Mouse (Mus musculus): ENCODE data around the gene Rims3. TPM values are rescaled to one million over a fixed set of nuclear protein-coding genes. Genes with fewer than 3 reads are reported as not detected.

Gene Rims3
- total RNA-seq, 1 experiment from 2014 or later, result 1.7 TPM

DNA sequence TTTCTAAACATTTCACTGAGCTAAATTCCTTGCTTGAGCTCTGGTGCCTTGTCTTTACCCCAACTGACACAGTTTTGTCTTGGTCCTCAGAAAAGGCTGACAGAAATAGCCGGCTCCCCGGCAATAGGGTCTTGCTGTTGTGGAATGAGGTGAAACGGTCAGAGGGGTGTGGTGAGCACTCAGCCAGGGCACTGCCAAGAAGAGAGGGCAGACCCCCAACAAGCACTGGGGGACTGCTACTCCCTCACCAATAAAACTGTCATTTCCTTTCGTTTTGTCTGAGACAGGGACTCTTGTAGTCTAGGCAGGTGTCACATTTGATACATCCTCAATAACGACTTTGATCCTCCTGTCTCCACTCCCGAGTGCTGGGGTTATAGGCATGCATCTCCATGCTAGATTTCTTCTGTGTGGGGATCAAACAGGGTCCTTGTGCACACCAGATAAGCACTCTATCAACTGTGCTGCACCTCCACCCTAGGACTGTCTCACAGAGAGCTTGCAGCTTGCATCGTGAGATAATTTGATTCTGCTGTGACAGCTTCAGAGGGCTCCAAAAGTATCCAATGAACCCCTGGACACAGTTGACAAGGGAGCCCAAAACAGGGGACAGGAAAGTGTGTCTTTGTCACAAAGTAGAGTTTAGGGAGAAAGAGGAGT lies 10.1 kb upstream of the Rims3 start:
- no peak for ATAC-seq (replicated peaks; ENCODE audit: insufficient number of reproducible peaks, low FRiP score, low TSS enrichment, poor library complexity, severe bottlenecking)

DNA sequence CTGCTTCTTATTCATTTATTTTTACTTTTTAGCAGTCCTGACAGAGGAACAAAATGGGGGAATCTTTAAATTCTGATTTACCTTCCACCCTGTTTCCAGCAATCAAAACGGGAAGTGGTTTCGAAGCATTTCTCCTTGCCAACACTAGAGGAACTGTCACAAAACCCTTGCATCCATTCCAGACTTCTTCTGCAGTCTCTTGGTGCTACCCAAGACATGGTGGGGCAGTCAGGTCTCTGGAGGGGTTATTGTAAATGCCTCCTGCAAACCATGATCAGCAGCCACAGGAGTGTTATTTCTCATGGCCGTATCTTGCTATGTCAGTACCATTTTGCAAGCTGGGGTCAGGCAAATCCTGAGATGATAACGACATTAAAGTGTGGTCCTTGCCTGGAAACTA lies 9.5 kb upstream of the Rims3 start:
- ATAC-seq (replicated peaks; ENCODE audit: insufficient number of reproducible peaks, low FRiP score, low TSS enrichment, poor library complexity, severe bottlenecking), result peak; percentile 62

DNA sequence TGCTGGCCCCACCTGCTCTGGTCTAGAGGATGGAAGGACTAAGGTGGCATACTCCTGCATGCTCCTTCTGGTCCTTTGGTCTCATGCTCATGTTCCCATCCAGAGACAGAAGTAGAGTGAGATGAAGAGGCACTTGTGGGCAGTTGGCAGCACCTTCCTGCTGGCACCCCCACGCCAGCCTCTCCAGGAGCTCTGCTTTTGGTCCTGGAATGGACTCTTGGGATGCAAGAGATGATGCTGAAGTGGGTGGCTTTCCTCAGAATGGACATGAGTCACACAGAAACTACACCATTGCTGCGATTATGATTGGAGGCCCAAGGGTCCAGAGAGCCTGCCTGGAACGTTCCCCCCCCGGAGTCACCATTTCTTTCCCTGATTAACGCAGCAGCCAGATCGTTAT lies 5.7 kb upstream of the Rims3 start:
- no peak for ATAC-seq (replicated peaks; ENCODE audit: insufficient number of reproducible peaks, low FRiP score, low TSS enrichment, poor library complexity, severe bottlenecking)

DNA sequence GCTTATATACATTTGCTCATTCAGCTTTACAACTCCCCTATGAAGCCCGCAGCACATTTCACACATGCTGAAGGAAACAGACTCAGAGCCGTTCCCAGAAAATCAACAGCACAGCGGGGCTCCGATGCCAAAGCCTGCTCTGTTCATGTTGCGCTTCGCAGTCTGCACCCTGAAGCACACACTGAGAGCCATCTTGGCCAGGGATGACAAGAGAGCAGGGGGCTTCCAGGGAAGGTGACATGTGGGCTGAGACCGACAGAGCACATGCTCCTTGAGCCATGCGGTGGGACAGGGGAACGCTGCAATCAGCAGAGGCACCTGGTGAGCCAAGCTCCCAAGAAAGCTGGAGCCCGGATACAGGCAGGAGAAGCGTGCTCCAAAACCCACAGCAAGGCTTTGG lies 5.2 kb upstream of the Rims3 start:
- no peak for ATAC-seq (replicated peaks; ENCODE audit: insufficient number of reproducible peaks, low FRiP score, low TSS enrichment, poor library complexity, severe bottlenecking)

DNA sequence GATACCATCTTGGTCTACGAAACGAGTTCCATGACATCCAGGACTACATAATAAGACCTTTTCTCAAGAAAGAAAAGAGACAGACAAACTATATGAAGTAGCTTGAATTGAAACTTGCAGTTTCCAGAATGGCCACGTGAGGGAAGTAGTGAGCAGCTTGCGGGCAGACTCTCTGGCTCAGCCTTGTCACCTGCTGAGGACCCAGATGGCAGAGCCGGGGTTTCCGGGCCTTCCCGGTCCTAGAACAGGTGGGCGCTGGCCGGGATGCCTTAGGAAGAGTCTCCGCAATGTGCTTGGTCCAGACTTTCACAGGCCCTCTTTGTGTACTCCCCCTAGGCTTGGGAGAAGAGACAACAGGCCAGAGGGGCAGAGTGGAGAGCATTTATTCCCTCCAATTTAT lies 3.7 kb upstream of the Rims3 start:
- peak; percentile 76 for ATAC-seq (replicated peaks; ENCODE audit: insufficient number of reproducible peaks, low FRiP score, low TSS enrichment, poor library complexity, severe bottlenecking)

DNA sequence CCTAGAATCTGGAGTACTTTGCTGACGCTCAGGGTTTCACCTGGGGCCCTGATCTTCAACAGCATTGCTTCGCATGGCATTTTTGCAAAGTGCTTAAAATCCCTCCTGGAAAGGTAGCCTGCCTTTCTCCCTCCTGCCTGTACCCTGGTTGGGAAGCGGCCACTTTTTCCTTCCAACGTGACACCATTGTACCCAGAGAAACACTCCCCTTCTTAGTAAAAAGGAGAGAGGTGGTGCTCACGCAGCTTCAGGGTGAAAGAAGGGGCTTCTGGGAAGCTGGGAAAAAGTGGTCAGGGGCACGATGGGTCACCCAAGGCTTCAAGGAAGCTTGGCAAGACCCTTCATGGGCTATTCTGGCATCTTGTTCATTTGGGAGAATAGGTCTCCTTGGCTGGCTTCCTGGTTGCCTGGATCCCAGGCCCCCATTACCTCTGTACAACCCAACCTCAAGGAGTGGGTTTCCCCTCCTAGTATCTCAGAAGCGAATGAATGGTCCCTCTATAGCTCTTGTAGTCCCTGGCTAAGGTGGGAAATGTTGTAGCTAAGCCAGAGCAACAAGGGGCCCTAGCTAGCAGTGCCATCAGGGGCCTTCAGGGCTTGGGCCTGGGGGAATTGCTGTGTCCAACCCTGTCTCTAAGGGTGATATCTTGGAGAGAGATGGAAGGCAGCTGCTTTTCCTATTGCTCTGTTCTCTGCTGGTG lies 894 bp downstream of the Rims3 start:
- ATAC-seq (replicated peaks; ENCODE audit: insufficient number of reproducible peaks, low FRiP score, low TSS enrichment, poor library complexity, severe bottlenecking), result no peak

DNA sequence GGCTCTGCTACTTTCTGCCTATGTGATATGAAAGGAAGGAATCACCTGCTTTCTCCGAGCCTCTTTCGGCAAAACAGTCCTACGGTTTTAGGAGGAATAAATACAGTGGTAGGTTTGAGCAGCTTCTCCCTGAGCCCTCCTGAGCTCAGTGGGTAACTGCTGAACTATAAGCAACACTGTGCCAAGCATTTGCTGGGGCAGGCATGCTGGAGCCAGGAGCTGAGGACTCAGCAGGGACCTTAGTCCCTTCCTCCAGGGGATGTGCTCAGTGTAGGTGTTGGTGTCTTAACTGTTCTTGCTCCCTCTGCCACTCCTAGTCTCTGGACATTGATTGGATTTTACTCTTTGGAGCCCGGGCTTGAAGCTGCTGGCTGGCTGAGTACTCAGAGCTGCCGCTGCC lies 1.8 kb downstream of the Rims3 start:
- ATAC-seq (replicated peaks; ENCODE audit: insufficient number of reproducible peaks, low FRiP score, low TSS enrichment, poor library complexity, severe bottlenecking), result no peak

DNA sequence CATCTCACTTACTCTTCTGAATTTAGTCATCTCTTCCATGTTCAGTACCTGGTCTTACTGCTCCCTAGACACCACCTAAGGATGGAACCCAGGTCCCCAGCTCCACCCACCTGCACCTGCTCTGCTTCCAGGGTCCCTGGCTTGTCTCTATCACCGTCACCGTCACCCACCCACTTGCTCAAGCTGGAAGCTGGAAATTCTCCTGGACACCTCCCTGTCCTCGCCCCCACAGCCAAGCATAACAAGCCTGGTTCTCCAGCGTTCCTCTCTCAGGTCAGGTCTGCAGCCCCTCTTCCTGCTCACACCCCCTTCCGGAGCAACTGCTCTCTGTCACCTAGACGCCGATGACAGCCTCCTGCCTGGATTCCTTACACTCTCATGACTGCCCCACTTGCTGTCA lies 5.2 kb downstream of the Rims3 start:
- ATAC-seq (replicated peaks; ENCODE audit: insufficient number of reproducible peaks, low FRiP score, low TSS enrichment, poor library complexity, severe bottlenecking), result no peak

DNA sequence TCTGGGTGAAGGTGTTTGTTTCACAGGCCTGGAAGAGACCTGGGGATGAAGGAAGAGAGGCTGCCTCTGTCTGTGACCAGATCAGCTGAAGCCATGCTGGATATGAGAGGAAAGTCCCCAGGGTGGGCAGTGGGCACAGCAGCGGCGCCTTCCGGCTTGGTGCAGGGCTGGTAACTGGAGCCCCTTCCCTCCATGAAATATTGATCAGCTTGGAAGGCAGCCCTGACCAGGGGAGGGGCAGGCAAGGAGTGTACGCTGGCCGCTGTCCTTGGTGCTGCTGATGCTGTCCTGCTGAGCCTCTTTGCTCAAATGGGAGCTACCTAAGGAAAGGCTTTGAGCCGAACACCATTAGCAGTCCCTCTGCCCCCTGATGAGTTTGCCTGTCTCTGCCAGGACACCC lies 11.6 kb downstream of the Rims3 start:
- no peak for ATAC-seq (replicated peaks; ENCODE audit: insufficient number of reproducible peaks, low FRiP score, low TSS enrichment, poor library complexity, severe bottlenecking)

DNA sequence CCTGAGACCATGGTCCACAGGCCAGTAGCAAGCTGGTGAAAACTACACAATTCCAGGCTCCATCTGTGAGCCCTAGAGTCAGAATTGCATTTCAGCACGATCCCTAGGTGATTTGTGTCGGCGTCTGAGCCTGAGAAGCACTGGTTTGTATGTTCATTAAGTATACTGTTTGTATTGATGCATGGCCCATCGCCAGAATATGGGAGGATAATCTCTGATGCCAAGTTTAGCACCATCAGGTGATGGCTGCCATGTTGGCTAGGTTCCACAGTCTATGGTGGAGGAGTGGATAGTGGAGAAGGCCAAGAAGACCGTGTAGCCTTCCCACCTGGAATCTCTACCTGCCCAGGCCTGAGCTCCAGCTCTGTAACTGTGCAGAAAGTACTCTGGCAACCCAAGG lies 13.6 kb downstream of the Rims3 start:
- ATAC-seq (replicated peaks; ENCODE audit: insufficient number of reproducible peaks, low FRiP score, low TSS enrichment, poor library complexity, severe bottlenecking), result no peak

DNA sequence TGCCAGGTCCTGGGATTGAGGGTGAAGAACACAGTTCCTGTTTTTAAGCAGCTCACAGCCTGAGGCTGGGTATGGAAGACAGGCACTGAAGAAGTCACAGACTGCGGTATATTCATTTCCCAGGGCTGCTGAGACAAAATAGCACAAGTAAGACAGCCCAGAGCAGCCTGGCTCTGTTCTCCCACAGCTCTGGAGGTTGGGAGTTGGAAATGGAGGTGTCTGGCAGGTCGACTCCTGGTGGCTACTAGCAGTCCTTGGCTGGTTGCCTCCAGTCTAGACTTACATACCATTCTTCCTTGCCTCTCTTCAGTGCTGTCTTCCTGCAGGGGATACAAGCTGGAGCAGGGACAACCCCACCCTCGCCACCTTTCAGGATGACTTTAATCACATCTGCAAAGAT lies 14.4 kb downstream of the Rims3 start:
- no peak for ATAC-seq (replicated peaks; ENCODE audit: insufficient number of reproducible peaks, low FRiP score, low TSS enrichment, poor library complexity, severe bottlenecking)

DNA sequence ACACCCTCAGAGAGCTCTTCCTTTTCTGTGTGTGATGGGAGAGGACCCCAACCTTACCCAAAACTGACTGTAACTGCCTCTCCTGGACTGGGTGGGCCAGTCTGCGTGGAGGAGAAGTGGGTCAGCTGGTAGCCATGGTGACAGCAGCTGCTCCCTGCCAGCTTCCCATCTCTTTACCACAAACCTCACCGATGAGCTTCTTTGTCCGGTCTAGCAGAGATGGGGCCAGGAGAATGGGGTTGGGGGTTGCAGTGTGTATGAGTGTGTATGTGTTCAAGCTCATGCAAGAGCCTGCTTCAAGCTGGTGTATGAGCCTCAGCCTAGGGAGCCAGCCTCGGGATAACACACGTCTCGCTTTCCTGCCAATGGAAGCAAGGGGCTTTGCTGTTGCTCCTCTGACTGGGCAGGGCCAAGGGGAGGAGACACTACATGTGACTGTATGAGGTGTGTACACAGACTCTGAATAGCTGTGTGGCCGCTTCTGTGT lies 15.7 kb downstream of the Rims3 start:
- ATAC-seq (replicated peaks; ENCODE audit: insufficient number of reproducible peaks, low FRiP score, low TSS enrichment, poor library complexity, severe bottlenecking), result no peak

DNA sequence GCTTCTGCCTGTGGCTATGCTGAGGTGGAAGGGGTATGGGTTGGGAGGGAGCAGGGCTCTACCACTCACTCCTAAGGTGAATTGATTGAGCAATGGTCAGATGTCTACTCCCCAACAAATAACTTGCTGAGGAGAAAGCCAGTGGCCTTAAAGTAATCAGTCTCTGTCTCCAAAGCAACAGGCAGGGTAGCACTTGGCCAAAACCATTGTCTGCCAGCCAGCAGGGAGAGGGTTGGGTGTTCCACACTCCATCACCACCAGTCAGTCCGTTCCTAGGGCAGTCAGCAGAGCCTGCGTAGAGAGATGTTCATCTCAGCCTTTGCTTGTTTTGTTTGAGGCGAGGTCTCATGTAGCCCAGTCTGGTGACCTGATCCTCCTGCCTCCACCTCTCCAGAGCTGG lies 21.3 kb downstream of the Rims3 start:
- ATAC-seq (replicated peaks; ENCODE audit: insufficient number of reproducible peaks, low FRiP score, low TSS enrichment, poor library complexity, severe bottlenecking), result no peak

DNA sequence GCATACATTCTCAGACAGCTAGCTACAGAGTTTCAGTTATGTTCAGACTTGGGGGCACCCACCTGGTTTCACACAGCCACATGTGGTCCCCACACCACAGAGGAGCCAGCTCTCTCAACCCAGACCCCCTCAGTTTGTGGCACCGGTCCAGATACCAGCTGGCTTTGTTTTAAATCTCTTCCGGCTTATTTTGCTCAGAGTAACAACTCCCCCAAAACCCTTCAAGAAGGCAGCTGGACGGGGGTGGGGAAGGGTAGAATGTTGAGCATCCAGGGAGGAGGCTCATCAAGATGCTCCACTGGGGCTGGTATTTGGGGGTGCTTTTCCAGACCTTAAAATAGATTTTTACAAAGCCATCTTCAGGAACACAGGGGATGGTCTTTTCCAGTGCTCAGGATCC lies 24.1 kb downstream of the Rims3 start:
- no peak for ATAC-seq (replicated peaks; ENCODE audit: insufficient number of reproducible peaks, low FRiP score, low TSS enrichment, poor library complexity, severe bottlenecking)

DNA sequence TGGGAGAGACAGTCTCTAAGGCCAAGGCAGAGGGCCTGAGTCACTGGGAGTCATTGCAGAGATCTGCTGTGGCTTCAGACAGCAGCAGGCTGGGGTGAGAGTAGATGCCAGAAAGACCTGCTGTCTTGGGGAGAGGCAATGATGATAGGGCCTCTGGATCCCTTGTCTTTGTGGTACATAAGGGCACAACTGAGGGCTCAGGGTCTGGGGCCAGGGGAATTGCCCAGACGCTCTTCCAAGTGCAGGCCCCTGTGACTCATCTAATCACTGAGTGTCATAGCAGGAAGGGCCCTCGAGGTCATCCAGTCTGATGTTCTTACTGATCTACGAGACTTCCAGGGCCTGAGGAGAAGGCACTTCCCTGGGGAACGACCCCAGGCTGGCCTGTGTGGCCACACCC lies 24.8 kb downstream of the Rims3 start:
- no peak for ATAC-seq (replicated peaks; ENCODE audit: insufficient number of reproducible peaks, low FRiP score, low TSS enrichment, poor library complexity, severe bottlenecking)

DNA sequence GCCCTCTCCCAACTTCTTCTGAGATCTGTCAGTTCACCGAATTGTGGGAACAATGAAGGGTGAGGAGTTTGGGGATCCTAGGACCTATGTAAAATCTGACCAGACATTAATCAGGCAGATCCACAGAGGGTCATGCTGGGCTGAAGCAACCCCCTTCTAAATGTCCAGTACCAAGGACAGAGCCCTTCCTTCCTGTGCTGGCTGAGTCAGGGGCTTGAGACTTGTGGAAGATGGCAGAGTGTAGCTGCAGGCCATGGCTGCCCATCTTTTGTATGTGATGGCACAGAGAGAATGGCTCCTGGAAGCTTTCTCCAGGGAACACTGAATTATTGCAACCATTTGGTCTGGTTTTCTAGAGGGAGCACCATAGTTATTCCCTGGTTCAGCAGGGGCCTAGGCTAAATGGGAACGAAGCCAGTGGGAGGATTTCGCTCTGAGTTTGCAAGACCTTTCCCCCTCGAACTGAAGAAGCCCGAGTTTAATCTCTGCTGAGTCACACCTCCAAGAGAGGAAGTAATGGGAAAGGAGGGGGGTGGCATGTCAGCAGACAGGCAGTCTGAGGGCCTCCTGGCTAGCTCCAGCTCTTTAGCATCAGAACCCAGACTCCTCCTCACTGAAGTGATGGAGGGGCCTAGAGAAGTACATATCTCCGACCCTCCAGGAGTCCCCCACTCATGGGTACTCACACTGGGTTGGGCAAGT lies 26.3 kb downstream of the Rims3 start:
- no peak; the same call in 1 of the 2 replicates for ATAC-seq (replicated peaks; ENCODE audit: insufficient number of reproducible peaks, low FRiP score, low TSS enrichment, poor library complexity, severe bottlenecking)

DNA sequence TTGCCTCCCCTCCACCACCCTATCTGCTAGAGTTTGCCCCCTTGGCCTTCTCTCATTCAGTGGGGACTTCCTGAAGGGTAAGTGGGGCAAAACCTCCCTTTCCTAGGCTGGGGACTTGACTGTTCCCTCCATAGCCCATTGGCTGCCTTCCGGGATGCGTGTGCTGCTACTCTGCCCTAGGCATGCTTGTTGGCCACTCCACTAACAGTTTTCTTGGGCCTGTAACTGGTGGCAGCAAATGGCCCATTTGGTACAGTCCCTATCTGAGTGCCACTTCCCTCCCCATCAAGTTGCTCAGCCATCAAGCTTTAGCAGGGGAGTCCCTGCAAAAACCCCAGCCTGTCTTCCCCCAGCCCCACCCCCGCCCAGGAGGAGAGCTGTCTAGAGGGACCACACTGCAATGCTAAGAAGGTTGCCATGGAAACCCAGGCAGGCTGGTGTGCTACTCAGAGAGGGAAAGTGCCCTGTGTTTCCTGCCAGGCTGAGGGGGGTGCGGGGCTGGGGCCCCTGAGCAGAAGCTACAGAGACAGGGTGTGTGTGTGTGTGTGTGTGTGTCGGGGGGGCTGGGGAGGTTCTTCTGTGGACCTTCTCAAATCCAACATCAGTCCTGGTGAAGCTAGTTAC lies 27.5 kb downstream of the Rims3 start:
- ATAC-seq (replicated peaks; ENCODE audit: insufficient number of reproducible peaks, low FRiP score, low TSS enrichment, poor library complexity, severe bottlenecking), result no peak

DNA sequence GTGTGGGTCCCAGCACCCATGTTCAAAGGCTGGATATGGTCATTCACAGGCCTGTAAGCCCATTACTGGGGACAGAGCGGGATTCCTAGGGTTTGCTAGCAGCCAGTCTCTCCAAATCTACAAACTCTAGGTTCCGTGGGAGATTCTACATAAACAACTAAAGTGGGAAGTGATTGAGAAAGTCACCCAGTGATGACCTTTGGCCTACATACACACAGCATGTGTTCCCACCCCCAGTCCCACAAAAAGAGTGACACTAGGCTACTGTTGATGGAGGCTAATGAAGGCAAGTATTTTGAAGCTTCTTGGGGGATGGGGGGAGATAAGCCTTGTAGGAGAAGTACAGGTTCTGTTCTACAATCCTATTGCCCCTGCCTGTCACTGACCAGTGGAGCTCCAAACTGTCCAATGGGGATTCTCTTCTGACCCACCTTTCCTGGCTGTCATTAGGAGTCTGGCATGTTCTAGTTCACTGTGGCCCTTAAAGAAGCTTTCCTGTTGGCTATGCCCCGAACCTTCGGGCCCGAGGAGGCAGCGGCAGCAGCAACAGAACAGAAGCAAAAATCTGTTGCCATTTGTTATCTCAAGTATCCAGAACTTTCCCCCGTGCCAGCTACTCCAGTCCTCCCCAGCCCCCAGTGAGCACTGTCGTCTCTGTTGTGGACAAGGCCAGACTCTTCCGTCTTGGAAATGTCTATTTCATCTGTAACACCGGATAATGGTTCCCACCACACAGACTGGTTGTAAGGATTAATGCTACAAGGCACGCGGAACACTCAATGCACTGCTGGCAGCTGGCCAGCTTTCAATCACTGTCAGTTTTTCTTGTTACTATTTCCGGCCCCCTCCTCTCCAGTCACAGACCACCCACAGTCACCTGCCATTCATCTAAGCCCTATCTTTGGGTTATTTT lies 30.8 kb downstream of the Rims3 start:
- no peak; the same call in 1 of the 2 replicates for ATAC-seq (replicated peaks; ENCODE audit: insufficient number of reproducible peaks, low FRiP score, low TSS enrichment, poor library complexity, severe bottlenecking)

DNA sequence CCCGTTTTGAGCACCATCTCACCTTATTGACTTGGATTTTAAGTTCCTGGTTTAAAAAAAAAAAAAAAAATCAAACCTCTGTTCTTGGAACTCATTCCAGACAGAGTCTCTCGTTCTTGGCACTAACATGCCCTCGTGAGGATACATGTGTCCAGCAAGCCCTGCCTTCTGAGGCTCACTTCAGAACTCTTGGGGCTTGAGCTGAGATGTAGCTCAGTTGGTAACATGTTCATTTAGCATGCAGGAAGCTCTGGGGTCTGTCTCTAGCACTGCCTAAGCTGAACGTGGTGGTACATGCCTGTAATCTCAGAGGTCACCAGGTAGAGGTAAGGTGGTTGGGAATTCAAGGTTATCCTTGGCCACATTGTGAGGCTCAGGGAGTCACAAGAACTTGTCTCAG lies 31.5 kb downstream of the Rims3 start:
- no peak for ATAC-seq (replicated peaks; ENCODE audit: insufficient number of reproducible peaks, low FRiP score, low TSS enrichment, poor library complexity, severe bottlenecking)
